Mouse (Mus musculus) forelimb bud, embryonic 11.5 days (tissue): ENCODE results near the gene Slc30a6.
A peak's percentile ranks its signal among the peaks of the same experiment; 100 is the strongest.

Experiments used
- DNase-seq: peaks from one replicate; pipeline ENCODE4 v3.0.0-alpha.2; 2012; ENCODE audit warnings: low read depth, low spot score

The Slc30a6 gene

GRCm38 (mm10) chr17:74395383-74396065, at the start of gene Slc30a6:
Gene Slc30a6 (plus strand): TSS chr17:74395608.
- peak; percentile 95 for DNase-seq

GRCm38 (mm10) chr17:74363592-74363991, 31.8 kb upstream of the Slc30a6 start:
- DNase-seq: no peak

- no peak for DNase-seq
These were observed 18.5 kb upstream of the Slc30a6 start for GRCm38 (mm10) chr17:74376916-74377315.

- DNase-seq: no peak
These were observed 8.8 kb upstream of the Slc30a6 start for GRCm38 (mm10) chr17:74386657-74387056.

GRCm38 (mm10) chr17:74389847-74390246, 5.6 kb upstream of the Slc30a6 start:
- DNase-seq: no peak

- DNase-seq: no peak
These were observed 1.0 kb upstream of the Slc30a6 start for GRCm38 (mm10) chr17:74394381-74394780.

GRCm38 (mm10) chr17:74394855-74395254, 553 bp upstream of the Slc30a6 start:
- DNase-seq: no peak

GRCm38 (mm10) chr17:74396766-74397165, 1.4 kb downstream of the Slc30a6 start:
- DNase-seq: no peak

- DNase-seq: no peak
These were observed 1.8 kb downstream of the Slc30a6 start for GRCm38 (mm10) chr17:74397173-74397572.

- no peak for DNase-seq
These were observed 7.2 kb downstream of the Slc30a6 start for GRCm38 (mm10) chr17:74402486-74403222.

- no peak for DNase-seq
These were observed 11.1 kb downstream of the Slc30a6 start for GRCm38 (mm10) chr17:74406487-74406886.

GRCm38 (mm10) chr17:74409722-74410121, 14.3 kb downstream of the Slc30a6 start:
- no peak for DNase-seq

- DNase-seq: no peak
These were observed 17.9 kb downstream of the Slc30a6 start for GRCm38 (mm10) chr17:74413324-74413723.

- no peak for DNase-seq
These were observed 19.3 kb downstream of the Slc30a6 start for GRCm38 (mm10) chr17:74414671-74415070.

- no peak for DNase-seq
These were observed 21.5 kb downstream of the Slc30a6 start for GRCm38 (mm10) chr17:74416841-74417360.

GRCm38 (mm10) chr17:74418171-74418570, 22.8 kb downstream of the Slc30a6 start:
- DNase-seq: no peak

- DNase-seq: no peak
These were observed 25.2 kb downstream of the Slc30a6 start for GRCm38 (mm10) chr17:74420656-74421055.

GRCm38 (mm10) chr17:74424401-74425005, 29.1 kb downstream of the Slc30a6 start:
- DNase-seq: no peak

- DNase-seq: no peak
These were observed 34.7 kb downstream of the Slc30a6 start for GRCm38 (mm10) chr17:74430074-74430473.

- no peak for DNase-seq
These were observed 36.1 kb downstream of the Slc30a6 start for GRCm38 (mm10) chr17:74431481-74431880.

GRCm38 (mm10) chr17:74432631-74433030, 37.2 kb downstream of the Slc30a6 start:
- no peak for DNase-seq

GRCm38 (mm10) chr17:74437762-74438161, 42.4 kb downstream of the Slc30a6 start:
- no peak for DNase-seq
